Mouse (Mus musculus) megakaryocyte, embryonic 14.5 days (primary cell): ENCODE results near the gene St6galnac3.

ENCODE experiments used
- FLI1 ChIP-seq: IDR thresholded peaks from 2 replicates; pipeline ENCODE4 v1.6.1; 2012; ENCODE audit warnings: low read length, inconsistent platforms, mixed read lengths
- GATA1 ChIP-seq: IDR thresholded peaks from 3 replicates; pipeline ENCODE4 v1.6.1; 2012; ENCODE audit warnings: mixed read lengths, low read length, inconsistent platforms, borderline replicate concordance

GRCm38 (mm10) chr3:153354186-153354987 lies 370.6 kb downstream of the St6galnac3 start:
- TF ChIP-seq GATA1: no peak
- no peak for TF ChIP-seq FLI1
